Mouse (Mus musculus): ENCODE results near the gene Ubr2.

DNA sequence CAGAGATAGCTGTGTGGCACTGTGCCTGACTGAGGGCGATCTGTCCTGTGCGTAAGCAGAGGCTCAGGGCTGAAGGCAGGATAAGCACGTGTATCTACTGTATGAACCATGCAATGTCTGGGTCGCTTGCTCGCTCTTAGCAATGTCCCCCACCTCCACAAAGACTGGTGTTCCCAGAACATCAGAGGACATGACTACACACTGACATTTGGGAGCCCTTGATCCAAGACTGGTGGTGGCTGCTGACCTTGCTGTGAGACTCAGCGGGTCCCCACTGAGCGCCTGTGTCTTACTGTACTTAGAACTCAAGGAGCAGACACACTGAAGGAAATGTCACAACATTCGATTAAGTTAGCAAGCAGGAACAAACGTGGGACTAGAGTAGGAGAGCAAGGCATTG is 64.1 kb downstream of the Ubr2 start:
- TF ChIP-seq MAFK (IDR thresholded peaks at IDR 0.05; ENCODE audit: insufficient read depth, low read depth, low read length) (no peak), ZC3H11A (IDR thresholded peaks at IDR 0.05; ENCODE audit: borderline replicate concordance, low read depth, low read length) (no peak), CHD2 (IDR thresholded peaks at IDR 0.05; ENCODE audit: low read depth, low read length) (no peak), ZNF384 (IDR thresholded peaks at IDR 0.05; ENCODE audit: low read depth, low read length) (no peak), HCFC1 (IDR thresholded peaks at IDR 0.05; ENCODE audit: borderline replicate concordance, insufficient read depth, low read length) (no peak)

Measured in ES-E14 (cell line).